Mouse (Mus musculus) C2C12 (cell line): ENCODE data around the gene Btn2a2. TPM values are rescaled to one million over a fixed set of nuclear protein-coding genes. Genes with fewer than 3 reads are reported as not detected.
A peak's percentile ranks its signal among the peaks of the same experiment; 100 is the strongest.

Experiments
- H3K27me3 ChIP-seq: one replicate; pipeline ENCODE4 v1.6.1; 2011; ENCODE audit not compliant: control insufficient read depth, insufficient read depth, insufficient read length
- H3K36me3 ChIP-seq: one replicate; pipeline ENCODE4 v1.6.1; 2011; ENCODE audit not compliant: control insufficient read depth, insufficient read depth
- H3K4me3 ChIP-seq: one replicate; pipeline ENCODE4 v1.5.1; 2011; ENCODE audit warnings: mild to moderate bottlenecking, control low read depth; ENCODE audit not compliant: poor library complexity, insufficient read depth, severe bottlenecking
- H3K79me2 ChIP-seq: one replicate; pipeline ENCODE4 v1.6.1; 2011; ENCODE audit not compliant: control insufficient read depth, insufficient read depth
- H3K79me3 ChIP-seq: one replicate; pipeline ENCODE4 v1.6.1; 2011; ENCODE audit warnings: low read depth, control low read depth
- H3ac ChIP-seq: one replicate; pipeline ENCODE3; 2011; ENCODE audit warnings: low read depth; ENCODE audit not compliant: control insufficient read depth, insufficient read length
- CEBPB ChIP-seq: IDR thresholded peaks from one replicate; pipeline ENCODE4 v1.6.1; 2011; ENCODE audit warnings: low read depth, mild to moderate bottlenecking, control low read depth, moderate library complexity
- CTCF ChIP-seq: IDR thresholded peaks from one replicate; pipeline ENCODE4 v1.5.1; 2011; ENCODE audit not compliant: control insufficient read depth, insufficient read depth, insufficient read length
- FOSL1 ChIP-seq: IDR thresholded peaks from one replicate; pipeline ENCODE4 v1.8.0; 2011; ENCODE audit warnings: mild to moderate bottlenecking, low read length; ENCODE audit not compliant: poor library complexity, insufficient read depth, severe bottlenecking
- MAX ChIP-seq: IDR thresholded peaks from one replicate; pipeline ENCODE4 v1.6.1; 2011; ENCODE audit warnings: mild to moderate bottlenecking, control low read depth
- MYOD1 ChIP-seq: IDR thresholded peaks from one replicate; pipeline ENCODE4 v1.6.1; 2011; ENCODE audit warnings: low read depth; ENCODE audit not compliant: control insufficient read depth, insufficient read length
- MYOG ChIP-seq: IDR thresholded peaks from one replicate; pipeline ENCODE4 v1.6.1; 2011; ENCODE audit not compliant: control insufficient read depth, insufficient read length; ENCODE audit errors: extremely low read depth
- USF1 ChIP-seq: IDR thresholded peaks from one replicate; pipeline ENCODE4 v1.6.1; 2011; ENCODE audit warnings: low read depth, mild to moderate bottlenecking, control low read depth, moderate library complexity
- polyA plus RNA-seq: library from polyadenylated mRNA; unstranded; fragments of >200 nt; fragmentation: generic; extraction: Trizol; gene quantifications from one replicate; pipeline ENCODE4 v1.2.1, GENCODE M21; 2012; ENCODE audit warnings: missing spikeins

The Btn2a2 gene
- polyA plus RNA-seq, 1 experiment: 0.07 TPM

DNA sequence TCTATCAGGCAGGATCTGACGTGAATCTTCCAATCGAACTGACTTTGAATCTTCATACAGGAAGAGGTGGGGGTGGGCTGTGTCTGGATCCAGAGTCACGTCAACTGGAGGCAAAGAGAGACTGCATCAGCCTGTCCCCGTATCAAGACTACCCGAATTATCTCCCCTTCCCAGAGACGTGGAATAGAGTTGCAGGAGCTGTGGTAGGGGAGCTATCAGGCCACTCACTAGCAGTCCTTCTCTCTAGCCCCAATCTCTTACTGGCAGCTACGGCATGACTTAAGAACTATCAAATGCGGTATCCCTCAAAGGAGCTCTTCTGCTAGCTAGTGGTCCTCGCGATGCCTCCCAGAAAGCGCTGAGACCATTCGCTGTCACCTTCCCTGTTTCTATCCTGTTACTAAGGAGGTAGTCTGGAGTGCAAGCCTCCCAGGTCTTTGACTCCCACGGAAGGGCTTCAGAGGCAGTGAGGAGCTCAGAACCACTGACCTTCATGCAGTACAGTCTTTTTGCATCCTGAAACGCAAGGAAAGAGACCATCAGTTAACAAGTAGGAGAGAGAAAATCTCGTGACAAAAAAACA lies 29.3 kb downstream of the Btn2a2 start:
- H3K79me2 ChIP-seq: no peaks in the 10 kb centered on the region
- no peak overlapping the region for H3K4me3 ChIP-seq
- TF ChIP-seq MAX: no peak
- no peak for TF ChIP-seq MYOG
- no peak for TF ChIP-seq FOSL1
- TF ChIP-seq USF1: no peak
- TF ChIP-seq CEBPB: no peak
- TF ChIP-seq CTCF: no peak
- no peak for TF ChIP-seq MYOD1

DNA sequence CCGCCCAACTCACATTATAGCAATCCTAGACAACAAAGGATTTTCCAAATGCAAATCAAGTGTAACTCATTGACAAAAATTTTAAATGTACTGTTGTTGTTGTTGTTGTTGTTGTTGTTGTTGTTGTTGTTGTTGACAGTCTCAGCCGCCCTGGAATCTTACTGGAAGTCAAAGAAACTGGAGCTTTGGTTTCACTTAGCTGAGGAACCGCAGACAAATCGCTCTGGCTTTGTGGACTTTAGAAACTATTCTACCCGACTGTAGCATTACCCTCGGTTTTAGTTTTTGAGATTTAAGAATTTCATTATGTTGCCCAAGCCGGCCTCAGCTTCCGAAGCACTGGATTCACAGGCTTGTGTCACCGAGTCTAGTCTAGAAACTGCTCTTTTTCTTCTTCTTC lies 34.7 kb downstream of the Btn2a2 start:
- TF ChIP-seq MYOG (no peak), MYOD1 (no peak), MAX (no peak), USF1 (no peak), FOSL1 (no peak), CEBPB (no peak), CTCF (no peak)
- no peaks in the 10 kb centered on the region for H3K79me2 ChIP-seq
- H3K4me3 ChIP-seq: peak overlapping the region; percentile 37
- no peaks in the 10 kb centered on the region for H3K27me3 ChIP-seq
- H3K79me3 ChIP-seq: no peaks in the 10 kb centered on the region
- H3ac ChIP-seq: peak overlapping the region; percentile 67
- H3K36me3 ChIP-seq: no peaks in the 10 kb centered on the region

More for the DNA sequence above, 29.3 kb downstream of the Btn2a2 start:
- Histone ChIP-seq H3K36me3 (no peaks in the 10 kb centered on the region), H3K27me3 (no peaks in the 10 kb centered on the region), H3K79me3 (no peaks in the 10 kb centered on the region), H3ac (no peak overlapping the region)

DNA sequence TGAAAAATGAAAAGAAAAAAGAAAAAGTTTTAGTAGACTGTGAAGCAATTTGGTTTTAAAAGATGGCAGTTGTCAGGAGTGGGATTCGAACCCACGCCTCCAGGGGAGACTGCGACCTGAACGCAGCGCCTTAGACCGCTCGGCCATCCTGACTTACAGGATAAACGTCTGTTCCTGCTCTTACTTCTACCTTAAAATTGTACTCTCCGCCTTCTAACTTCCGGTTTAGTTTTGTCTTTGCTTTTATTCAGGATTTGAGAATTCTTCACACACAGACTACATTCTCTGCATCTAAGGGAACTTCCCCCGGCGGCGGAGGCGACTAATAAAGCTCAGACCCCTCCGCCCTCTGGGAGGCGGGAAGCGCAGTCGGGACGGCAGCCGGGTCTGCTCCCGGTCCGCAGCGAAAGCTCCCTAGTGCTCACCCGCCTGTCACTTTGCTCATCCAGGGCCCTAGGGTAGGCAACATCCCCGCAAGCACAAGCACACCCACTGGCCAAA lies 35.2 kb downstream of the Btn2a2 start:
- TF ChIP-seq USF1 (no peak), MAX (no peak), CEBPB (peak; percentile 17), FOSL1 (no peak), MYOG (no peak)

DNA sequence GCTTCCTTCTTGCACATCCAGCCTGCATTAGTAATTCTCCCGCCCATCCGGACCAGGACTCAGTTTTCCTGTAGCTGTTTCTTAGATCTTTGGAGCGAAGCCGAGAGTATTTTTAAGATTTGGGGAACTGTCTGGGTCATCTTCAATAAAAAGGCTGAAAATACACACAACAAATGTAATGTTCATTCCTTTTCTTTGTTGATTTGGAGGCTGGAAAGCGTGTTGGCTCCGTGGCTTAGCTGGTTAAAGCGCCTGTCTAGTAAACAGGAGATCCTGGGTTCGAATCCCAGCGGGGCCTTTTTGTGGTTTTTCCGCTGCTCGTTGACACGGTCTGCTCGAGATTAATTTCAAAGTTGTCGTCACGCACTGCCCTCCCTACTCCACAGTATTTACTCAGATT lies 38.3 kb downstream of the Btn2a2 start:
- Histone ChIP-seq H3ac (peak overlapping the region; percentile 5), H3K79me3 (no peaks in the 10 kb centered on the region), H3K36me3 (no peaks in the 10 kb centered on the region), H3K4me3 (peak overlapping the region; percentile 45), H3K79me2 (no peaks in the 10 kb centered on the region), H3K27me3 (no peaks in the 10 kb centered on the region)
- TF ChIP-seq CTCF (no peak), MYOG (no peak), FOSL1 (no peak), CEBPB (no peak), MAX (no peak), USF1 (no peak), MYOD1 (no peak)

More for the DNA sequence above, 35.2 kb downstream of the Btn2a2 start:
- Histone ChIP-seq H3K79me2 (no peaks in the 10 kb centered on the region), H3K27me3 (no peaks in the 10 kb centered on the region), H3K79me3 (no peaks in the 10 kb centered on the region), H3K36me3 (no peaks in the 10 kb centered on the region), H3K4me3 (peak overlapping the region; percentile 37), H3ac (peak overlapping the region; percentile 67)

DNA sequence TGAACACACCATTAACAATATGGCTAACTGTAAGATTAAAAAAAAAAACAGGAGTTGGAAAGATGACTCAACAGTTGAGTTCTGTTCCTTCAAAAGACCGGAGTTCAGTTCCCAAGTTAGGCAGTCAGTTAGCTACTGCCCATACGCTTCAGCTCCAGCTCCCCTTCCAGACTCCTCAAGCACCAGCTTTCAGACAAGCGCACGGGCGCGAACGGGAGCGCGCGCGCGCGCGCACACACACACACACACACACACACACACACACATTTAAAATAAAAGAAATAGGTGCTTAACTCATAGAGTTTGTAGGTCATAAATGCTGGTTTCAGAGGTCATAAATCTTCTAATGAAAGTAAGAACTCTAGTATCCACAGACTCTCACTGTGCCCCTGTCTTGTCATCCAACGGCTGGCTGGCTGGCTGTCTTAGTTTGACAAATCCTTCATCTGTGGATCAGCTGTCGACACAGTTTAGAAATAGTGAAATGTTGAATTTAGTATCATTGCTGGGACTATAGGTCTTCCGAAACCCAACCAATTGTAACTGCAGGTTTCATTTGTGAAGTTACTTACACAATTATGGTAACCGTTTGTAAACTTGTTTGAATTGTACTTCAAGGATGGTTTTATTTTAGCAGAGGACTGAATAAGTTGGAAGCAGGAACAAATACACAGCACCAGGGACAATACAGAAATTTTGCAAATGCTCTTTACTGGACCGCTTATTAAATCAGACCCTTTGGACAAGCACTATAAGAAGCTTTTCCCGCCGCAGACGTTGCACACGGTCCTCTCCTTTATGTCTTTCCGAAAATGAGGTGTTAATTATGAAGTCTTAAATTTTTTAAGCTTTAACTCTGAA lies 39.2 kb downstream of the Btn2a2 start:
- H3K27me3 ChIP-seq: no peaks in the 10 kb centered on the region
- peak overlapping the region; percentile 45 for H3K4me3 ChIP-seq
- TF ChIP-seq MYOD1 (no peak), CEBPB (no peak), FOSL1 (no peak), MYOG (no peak), CTCF (no peak)
- H3ac ChIP-seq: peak overlapping the region; percentile 45
- no peaks in the 10 kb centered on the region for H3K79me2 ChIP-seq
- no peaks in the 10 kb centered on the region for H3K79me3 ChIP-seq
- H3K36me3 ChIP-seq: no peaks in the 10 kb centered on the region
